Mouse (Mus musculus) heart, embryonic 15.5 days (tissue): Measurements from ENCODE around the gene Mast1. TPM values are rescaled to one million over a fixed set of nuclear protein-coding genes. Genes with fewer than 3 reads are reported as not detected.

ENCODE experiments used
- ATAC-seq: fragments of 200-750 bp; cut with Nextera tagmentation; replicated peaks from 2 replicates; pipeline ENCODE4 v1.8.0; 2017; ENCODE audit warnings: low read depth, moderate TSS enrichment; ENCODE audit not compliant: insufficient number of reproducible peaks, insufficient read depth, low FRiP score
- H3K27ac ChIP-seq: fragments of 300-500 bp; sonication (generic); 2 replicates; pipeline ENCODE4 v1.5.1; 2015; ENCODE audit warnings: mild to moderate bottlenecking, inconsistent platforms
- H3K27me3 ChIP-seq: fragments of 300-500 bp; sonication (generic); 2 replicates; pipeline ENCODE4 v1.6.1; 2015; ENCODE audit warnings: inconsistent platforms
- H3K36me3 ChIP-seq: fragments of 300-500 bp; sonication (generic); 2 replicates; pipeline ENCODE4 v1.6.1; 2015; ENCODE audit warnings: mild to moderate bottlenecking, inconsistent platforms
- H3K4me1 ChIP-seq: fragments of 300-500 bp; sonication (generic); replicated peaks from 2 replicates; pipeline ENCODE4 v1.6.1; 2015; ENCODE audit warnings: inconsistent platforms
- H3K4me2 ChIP-seq: fragments of 300-500 bp; sonication (generic); 2 replicates; pipeline ENCODE4 v1.6.1; 2015; ENCODE audit warnings: inconsistent platforms, mild to moderate bottlenecking, moderate library complexity
- H3K4me3 ChIP-seq: fragments of 300-500 bp; sonication (generic); 2 replicates; pipeline ENCODE4 v1.5.1; 2015; ENCODE audit warnings: mild to moderate bottlenecking, inconsistent platforms
- H3K9ac ChIP-seq: fragments of 300-500 bp; sonication (generic); 2 replicates; pipeline ENCODE4 v1.6.1; 2015; ENCODE audit warnings: mild to moderate bottlenecking, inconsistent platforms
- H3K9me3 ChIP-seq: fragments of 300-500 bp; sonication (generic); replicated peaks from 2 replicates; pipeline ENCODE4 v1.6.1; 2016; ENCODE audit warnings: inconsistent platforms
- WGBS: fragments of 180-500 bp; shearing (Covaris S2); methylation state at CpG from one replicate; pipeline ENCODE4 v1.1.7; 2015; ENCODE audit warnings: mixed read lengths; 5-methylcytosine and 5-hydroxymethylcytosine counted together
- polyA plus RNA-seq: library from polyadenylated mRNA; unstranded; fragments of >200 nt; fragmentation: Nextera tagmentation; extraction: Ambion mirVana; gene quantifications from 2 replicates; pipeline ENCODE4 v1.2.1, GENCODE M21; 2015

The Mast1 gene
- polyA plus RNA-seq, 1 experiment from 2014 or later = 0.09 TPM

GRCm38 (mm10) chr8:84902920-84903661, 34.1 kb downstream of the Mast1 start:
- H3K4me1 ChIP-seq = peaks cover 14% of the 10 kb centered on the region
- under 1% methylated on average over 68 of the region's 68 CpGs for WGBS
- no peaks in the 10 kb centered on the region for H3K9me3 ChIP-seq
- peak overlapping the region; percentile 99 for H3K4me2 ChIP-seq
- H3K36me3 ChIP-seq = no peaks in the 10 kb centered on the region
- peak overlapping the region; percentile 69 for H3K4me3 ChIP-seq
- H3K27me3 ChIP-seq = peaks cover 13% of the 10 kb centered on the region
- H3K27ac ChIP-seq = peak overlapping the region; percentile 46
- ATAC-seq = peak; percentile 87
- H3K9ac ChIP-seq = peak overlapping the region; percentile 83

- no peak overlapping the region; the same call in 1 of the 2 replicates for H3K27ac ChIP-seq
- peak; percentile 24; the same call in 1 of the 2 replicates for ATAC-seq
- H3K27me3 ChIP-seq = peaks cover 13% of the 10 kb centered on the region
- H3K4me1 ChIP-seq = peaks cover 14% of the 10 kb centered on the region
- peak overlapping the region; percentile 69 for H3K4me3 ChIP-seq
- H3K9ac ChIP-seq = peak overlapping the region; percentile 83
- no peaks in the 10 kb centered on the region for H3K9me3 ChIP-seq
- no peaks in the 10 kb centered on the region for H3K36me3 ChIP-seq
- 6% methylated on average over 24 of the region's 24 CpGs for WGBS
- H3K4me2 ChIP-seq = peak overlapping the region; percentile 99
Observed at GRCm38 (mm10) chr8:84902367-84902919, 34.7 kb downstream of the Mast1 start.

GRCm38 (mm10) chr8:84901752-84902151, 35.4 kb downstream of the Mast1 start, which contains the start of gene Klf1:
Klf1 (plus strand) TSS chr8:84901928.
- peak within 1 kb of the TSS; percentile 99 for H3K4me2 ChIP-seq
- H3K4me3 ChIP-seq = peak within 1 kb of the TSS; percentile 69
- H3K27me3 ChIP-seq = peaks cover 13% of the 10 kb centered on the region
- H3K36me3 ChIP-seq = no peaks in the 10 kb centered on the region
- ATAC-seq = no peak
- H3K9ac ChIP-seq = peak within 1 kb of the TSS; percentile 83
- no peaks in the 10 kb centered on the region for H3K9me3 ChIP-seq
- WGBS = 60% methylated on average over 3 of the region's 3 CpGs
- H3K27ac ChIP-seq = no peak within 1 kb of the TSS; the same call in 1 of the 2 replicates
- H3K4me1 ChIP-seq = peaks cover 14% of the 10 kb centered on the region

- Histone ChIP-seq H3K4me3 (no peak overlapping the region), H3K36me3 (no peaks in the 10 kb centered on the region), H3K9ac (no peak overlapping the region), H3K9me3 (no peaks in the 10 kb centered on the region), H3K27me3 (peaks cover 13% of the 10 kb centered on the region), H3K27ac (no peak overlapping the region), H3K4me2 (no peak overlapping the region; the same call in 1 of the 2 replicates), H3K4me1 (peaks cover 14% of the 10 kb centered on the region)
- WGBS = 35% methylated on average over 4 of the region's 4 CpGs
- no peak for ATAC-seq
Observed at GRCm38 (mm10) chr8:84901071-84901470, 36.1 kb downstream of the Mast1 start.

GRCm38 (mm10) chr8:84895963-84896362, 41.2 kb downstream of the Mast1 start:
- H3K4me3 ChIP-seq = no peak overlapping the region
- H3K9ac ChIP-seq = no peak overlapping the region
- 79% methylated on average over 5 of the region's 5 CpGs for WGBS
- ATAC-seq = no peak
- H3K36me3 ChIP-seq = peaks cover 3% of the 10 kb centered on the region; the same call in 1 of the 2 replicates
- 0 out of 2 replicates have a peak, but pooled peaks cover 8% of the 10 kb centered on the region for H3K27me3 ChIP-seq
- H3K4me1 ChIP-seq = peaks cover 16% of the 10 kb centered on the region
- no peak overlapping the region for H3K4me2 ChIP-seq
- H3K27ac ChIP-seq = no peak overlapping the region
- H3K9me3 ChIP-seq = no peaks in the 10 kb centered on the region

GRCm38 (mm10) chr8:84893709-84894134, 43.4 kb downstream of the Mast1 start, which contains the start of gene Gcdh:
Gcdh (minus strand) TSS chr8:84893921.
- Histone ChIP-seq H3K4me1 (peaks cover 16% of the 10 kb centered on the region), H3K9me3 (no peaks in the 10 kb centered on the region), H3K4me2 (peak within 1 kb of the TSS; percentile 87), H3K4me3 (peak within 1 kb of the TSS; percentile 76), H3K9ac (peak within 1 kb of the TSS; percentile 75), H3K36me3 (peaks cover 9% of the 10 kb centered on the region; the same call in 1 of the 2 replicates), H3K27me3 (no peaks in the 10 kb centered on the region), H3K27ac (no peak within 1 kb of the TSS; the same call in 1 of the 2 replicates)
- WGBS = 0% methylated on average over 11 of the region's 11 CpGs
- peak; percentile 98 for ATAC-seq

GRCm38 (mm10) chr8:84892993-84893708, 44.0 kb downstream of the Mast1 start:
- no peak overlapping the region; the same call in 1 of the 2 replicates for H3K27ac ChIP-seq
- peak; percentile 40 for ATAC-seq
- H3K4me1 ChIP-seq = peaks cover 16% of the 10 kb centered on the region
- peaks cover 9% of the 10 kb centered on the region; the same call in 1 of the 2 replicates for H3K36me3 ChIP-seq
- peak overlapping the region; percentile 87 for H3K4me2 ChIP-seq
- H3K9ac ChIP-seq = peak overlapping the region; percentile 75
- no peaks in the 10 kb centered on the region for H3K9me3 ChIP-seq
- 10% methylated on average over 31 of the region's 31 CpGs for WGBS
- no peaks in the 10 kb centered on the region for H3K27me3 ChIP-seq
- peak overlapping the region; percentile 76 for H3K4me3 ChIP-seq

GRCm38 (mm10) chr8:84889141-84889540, 48.0 kb downstream of the Mast1 start:
- H3K4me3 ChIP-seq = no peak overlapping the region
- no peaks in the 10 kb centered on the region for H3K27me3 ChIP-seq
- H3K9me3 ChIP-seq = no peaks in the 10 kb centered on the region
- ATAC-seq = no peak
- H3K4me1 ChIP-seq = peaks cover 10% of the 10 kb centered on the region
- H3K4me2 ChIP-seq = no peak overlapping the region
- H3K27ac ChIP-seq = no peak overlapping the region
- 93% methylated on average over 1 of the region's 1 CpGs for WGBS
- H3K9ac ChIP-seq = no peak overlapping the region
- peaks cover 25% of the 10 kb centered on the region for H3K36me3 ChIP-seq

GRCm38 (mm10) chr8:84888280-84888679, 48.9 kb downstream of the Mast1 start:
- no peak overlapping the region for H3K4me3 ChIP-seq
- H3K4me1 ChIP-seq = peaks cover 7% of the 10 kb centered on the region
- H3K27me3 ChIP-seq = no peaks in the 10 kb centered on the region
- no peaks in the 10 kb centered on the region for H3K9me3 ChIP-seq
- ATAC-seq = no peak
- no peak overlapping the region for H3K27ac ChIP-seq
- no peak overlapping the region for H3K9ac ChIP-seq
- no peak overlapping the region for H3K4me2 ChIP-seq
- 90% methylated on average over 3 of the region's 3 CpGs for WGBS
- peaks cover 25% of the 10 kb centered on the region for H3K36me3 ChIP-seq

- no peak overlapping the region for H3K4me2 ChIP-seq
- no peaks in the 10 kb centered on the region for H3K27me3 ChIP-seq
- ATAC-seq = no peak
- 79% methylated on average over 4 of the region's 4 CpGs for WGBS
- H3K9ac ChIP-seq = no peak overlapping the region
- no peaks in the 10 kb centered on the region for H3K9me3 ChIP-seq
- H3K4me1 ChIP-seq = no peaks in the 10 kb centered on the region
- H3K36me3 ChIP-seq = peaks cover 22% of the 10 kb centered on the region
- H3K4me3 ChIP-seq = no peak overlapping the region
- H3K27ac ChIP-seq = no peak overlapping the region
Observed at GRCm38 (mm10) chr8:84884728-84885127, 52.4 kb downstream of the Mast1 start.

GRCm38 (mm10) chr8:84878915-84879314, 58.2 kb downstream of the Mast1 start:
- H3K27me3 ChIP-seq = no peaks in the 10 kb centered on the region
- H3K4me2 ChIP-seq = no peak overlapping the region
- H3K4me3 ChIP-seq = no peak overlapping the region
- no peak overlapping the region for H3K27ac ChIP-seq
- H3K36me3 ChIP-seq = no peaks in the 10 kb centered on the region
- no peak overlapping the region for H3K9ac ChIP-seq
- 79% methylated on average over 1 of the region's 1 CpGs for WGBS
- ATAC-seq = no peak
- H3K9me3 ChIP-seq = no peaks in the 10 kb centered on the region
- H3K4me1 ChIP-seq = no peaks in the 10 kb centered on the region
